Mouse (Mus musculus) midbrain, embryonic 11.5 days (tissue): ENCODE measurements around the gene Ctnnd1. TPM values are rescaled to one million over a fixed set of nuclear protein-coding genes. Genes with fewer than 3 reads are reported as not detected.

Experiments used
- ATAC-seq: fragments of 200-750 bp; cut with Nextera tagmentation; 2 replicates; pipeline ENCODE4 v1.8.0; 2017; ENCODE audit warnings: moderate TSS enrichment, moderate library complexity; ENCODE audit not compliant: low FRiP score
- DNase-seq: peaks from one replicate; pipeline ENCODE4 v3.0.0; 2015; ENCODE audit warnings: low spot score; ENCODE audit errors: missing footprints
- H3K27ac ChIP-seq: fragments of 300-500 bp; sonication (generic); 2 replicates; pipeline ENCODE4 v1.5.1; 2014; ENCODE audit warnings: low read depth, low read length
- H3K27me3 ChIP-seq: fragments of 300-500 bp; sonication (generic); 2 replicates; pipeline ENCODE4 v1.6.1; 2014; ENCODE audit warnings: mild to moderate bottlenecking, low read length, moderate library complexity, mixed read lengths; ENCODE audit not compliant: control insufficient read depth, insufficient read depth
- H3K36me3 ChIP-seq: fragments of 300-500 bp; sonication (generic); 2 replicates; pipeline ENCODE4 v1.6.1; 2014; ENCODE audit warnings: mild to moderate bottlenecking, low read length, moderate library complexity, mixed read lengths; ENCODE audit not compliant: control insufficient read depth, insufficient read depth
- H3K4me1 ChIP-seq: fragments of 300-500 bp; sonication (generic); 2 replicates; pipeline ENCODE4 v1.6.1; 2014; ENCODE audit warnings: low read length; ENCODE audit not compliant: control insufficient read depth, insufficient read depth
- H3K4me2 ChIP-seq: fragments of 300-500 bp; sonication (generic); 2 replicates; pipeline ENCODE4 v1.6.1; 2014; ENCODE audit warnings: mild to moderate bottlenecking, moderate library complexity
- H3K4me3 ChIP-seq: fragments of 300-500 bp; sonication (generic); 2 replicates; pipeline ENCODE4 v1.5.1; 2014; ENCODE audit warnings: low read depth, low read length
- H3K9ac ChIP-seq: fragments of 300-500 bp; sonication (generic); 2 replicates; pipeline ENCODE4 v1.6.1; 2014; ENCODE audit warnings: low read length
- H3K9me3 ChIP-seq: fragments of 300-500 bp; sonication (generic); 2 replicates; pipeline ENCODE4 v1.6.1; 2016; ENCODE audit warnings: low read length; ENCODE audit not compliant: control insufficient read depth
- WGBS: fragments of 180-500 bp; shearing (Covaris S2); extraction: QIAGEN DNeasy Blood & Tissue Kit; methylation state at CpG from one replicate; pipeline ENCODE4 v1.1.7; 2014; 5-methylcytosine and 5-hydroxymethylcytosine counted together
- polyA plus RNA-seq: library from polyadenylated mRNA; unstranded; fragments of >200 nt; fragmentation: Nextera tagmentation; extraction: Ambion mirVana; gene quantifications from 2 replicates; pipeline ENCODE4 v1.2.1, GENCODE M21; 2014

Ctnnd1 gene
- polyA plus RNA-seq, 1 experiment from 2014 or later = 36.8 TPM

GRCm38 (mm10) chr2:84623428-84624119 lies 27.0 kb downstream of the Ctnnd1 start:
- H3K9ac ChIP-seq = no peak overlapping the region
- DNase-seq (no peak), ATAC-seq (no peak)
- no peaks in the 10 kb centered on the region for H3K4me1 ChIP-seq
- no peaks in the 10 kb centered on the region for H3K9me3 ChIP-seq
- H3K36me3 ChIP-seq = peaks cover 4% of the 10 kb centered on the region
- WGBS = 93% methylated on average over 3 of the region's 3 CpGs
- no peak overlapping the region for H3K4me3 ChIP-seq
- H3K27me3 ChIP-seq = no peaks in the 10 kb centered on the region
- H3K4me2 ChIP-seq = no peak overlapping the region
- no peak overlapping the region for H3K27ac ChIP-seq

DNA sequence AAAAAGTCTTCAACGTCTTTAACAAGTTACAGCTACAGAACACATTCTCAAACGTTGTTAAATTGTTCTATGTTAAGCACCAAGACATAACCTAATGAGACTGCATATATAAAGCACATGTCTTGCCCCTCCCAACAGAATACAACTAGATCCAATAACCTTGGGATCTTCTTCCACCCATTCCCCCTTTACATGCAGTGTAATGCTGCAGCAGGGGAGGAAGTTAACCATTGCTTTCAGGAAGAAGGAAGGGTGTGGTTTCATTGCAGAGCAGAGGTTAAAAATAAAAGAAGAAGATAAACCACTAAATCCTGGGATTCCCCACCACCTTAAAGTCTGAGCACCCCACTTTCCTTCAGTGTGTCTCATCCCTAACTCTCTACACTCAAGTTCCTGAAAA lies 27.9 kb downstream of the Ctnnd1 start:
- Histone ChIP-seq H3K4me2 (no peak overlapping the region), H3K27me3 (no peaks in the 10 kb centered on the region), H3K4me1 (no peaks in the 10 kb centered on the region), H3K27ac (no peak overlapping the region), H3K9me3 (no peaks in the 10 kb centered on the region), H3K4me3 (no peak overlapping the region), H3K36me3 (peaks cover 4% of the 10 kb centered on the region), H3K9ac (no peak overlapping the region)
- ATAC-seq = no peak
- 82% methylated on average over 2 of the region's 2 CpGs for WGBS
- no peak for DNase-seq

DNA sequence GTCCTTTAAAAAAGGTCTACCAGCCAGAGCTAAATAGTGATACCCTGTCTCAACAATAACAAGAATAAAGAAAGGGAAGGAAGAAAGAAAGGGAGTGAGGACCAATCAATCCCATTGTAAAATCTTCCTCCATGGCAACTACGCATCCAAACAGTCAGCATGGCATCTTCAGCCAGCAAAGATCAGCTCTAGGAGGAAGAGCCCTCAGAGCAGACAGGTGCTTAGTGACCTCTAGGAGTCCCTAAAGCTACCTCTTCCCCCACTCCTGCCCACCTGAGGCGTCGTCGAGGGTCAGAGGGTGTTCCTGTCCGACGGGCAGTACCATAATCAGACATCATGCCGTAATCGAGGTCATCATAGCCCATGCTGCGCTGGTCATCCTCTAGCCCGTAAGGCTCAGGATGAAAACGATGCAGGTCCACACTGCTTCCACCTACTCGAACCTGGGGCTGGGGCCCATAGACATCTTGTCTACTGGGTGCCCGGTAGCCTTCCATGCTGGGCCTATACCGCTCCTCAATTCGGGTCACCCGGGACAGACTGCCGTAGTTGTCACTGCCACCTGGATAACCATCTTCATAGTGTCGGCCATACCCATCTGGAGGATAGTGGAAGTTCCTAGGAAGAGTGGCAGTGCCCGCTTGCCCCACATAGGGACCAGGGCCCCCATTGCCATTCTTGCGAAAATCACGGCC lies 30.8 kb downstream of the Ctnnd1 start:
- WGBS = 96% methylated on average over 21 of the region's 21 CpGs
- H3K9ac ChIP-seq = no peak overlapping the region
- H3K36me3 ChIP-seq = peaks cover 14% of the 10 kb centered on the region
- no peak overlapping the region for H3K4me3 ChIP-seq
- no peak overlapping the region for H3K4me2 ChIP-seq
- H3K9me3 ChIP-seq = no peaks in the 10 kb centered on the region
- no peaks in the 10 kb centered on the region for H3K4me1 ChIP-seq
- DNase-seq = no peak
- no peak overlapping the region for H3K27ac ChIP-seq
- no peak for ATAC-seq
- no peaks in the 10 kb centered on the region for H3K27me3 ChIP-seq

DNA sequence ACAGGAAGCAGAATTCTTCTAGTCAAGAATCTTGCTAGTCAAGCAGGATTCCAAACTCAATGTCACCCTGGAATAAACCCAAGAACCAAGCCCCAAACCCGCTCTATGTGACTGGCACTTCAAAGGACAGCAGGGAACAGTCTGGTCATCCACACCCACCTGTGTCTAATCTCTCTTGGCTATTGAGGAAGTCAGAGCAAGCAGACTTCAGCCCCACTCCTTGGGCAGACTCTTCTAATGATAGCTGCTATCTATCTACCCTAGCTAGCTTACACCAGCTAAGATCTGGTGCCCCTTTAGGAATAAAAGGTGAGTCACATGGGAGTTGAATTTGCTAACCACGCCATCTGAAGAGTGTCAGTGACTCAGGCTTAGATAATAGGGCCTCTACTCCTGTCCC lies 31.7 kb downstream of the Ctnnd1 start:
- WGBS = 84% methylated on average over 2 of the region's 2 CpGs
- no peaks in the 10 kb centered on the region for H3K27me3 ChIP-seq
- no peak overlapping the region for H3K27ac ChIP-seq
- no peak overlapping the region for H3K9ac ChIP-seq
- H3K4me3 ChIP-seq = no peak overlapping the region
- DNase-seq (no peak), ATAC-seq (no peak)
- H3K36me3 ChIP-seq = peaks cover 15% of the 10 kb centered on the region
- no peaks in the 10 kb centered on the region for H3K4me1 ChIP-seq
- H3K4me2 ChIP-seq = no peak overlapping the region
- H3K9me3 ChIP-seq = no peaks in the 10 kb centered on the region

DNA sequence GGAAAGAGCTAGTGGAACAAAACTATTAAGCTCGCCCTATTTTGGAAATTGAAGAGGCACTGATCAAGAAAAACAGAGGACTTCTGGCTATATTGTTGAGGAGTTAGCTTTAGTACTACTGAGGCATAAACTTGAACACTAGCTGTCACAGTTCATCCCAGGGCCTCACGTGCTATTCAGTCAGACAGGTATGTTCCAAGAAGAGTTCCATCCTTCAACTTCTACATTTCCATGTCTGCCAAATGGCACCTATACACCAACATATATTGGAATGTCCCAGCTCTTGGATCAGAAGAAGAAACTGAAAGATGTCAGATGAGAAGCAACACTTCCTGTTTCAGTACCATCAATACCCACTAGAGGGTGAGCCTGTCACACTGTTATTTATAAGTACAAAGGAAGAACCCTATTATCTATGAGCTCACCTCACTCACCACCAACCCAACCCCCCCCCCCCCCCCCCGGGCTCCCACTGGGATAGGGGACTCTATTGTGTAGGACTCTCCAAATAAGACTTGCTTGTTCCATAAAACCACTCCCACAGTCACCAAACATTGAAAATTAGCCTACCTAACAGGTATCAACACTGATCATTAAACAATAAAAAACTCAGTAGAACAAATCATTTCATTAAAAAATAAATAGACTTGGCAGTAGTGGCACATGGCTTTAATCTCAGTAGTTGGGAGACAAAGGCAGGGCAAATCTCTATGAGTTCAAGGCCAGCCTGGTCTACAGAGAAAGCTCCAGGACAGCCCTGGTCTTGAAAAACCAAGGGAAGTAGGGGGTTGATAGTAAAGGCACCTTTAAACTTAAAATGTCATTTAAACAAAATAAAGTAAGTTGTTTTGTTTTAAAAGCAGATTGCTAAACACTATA lies 32.7 kb downstream of the Ctnnd1 start:
- Histone ChIP-seq H3K4me2 (no peak overlapping the region), H3K4me3 (no peak overlapping the region), H3K36me3 (peaks cover 15% of the 10 kb centered on the region), H3K4me1 (no peaks in the 10 kb centered on the region), H3K9ac (no peak overlapping the region), H3K27ac (no peak overlapping the region), H3K9me3 (no peaks in the 10 kb centered on the region), H3K27me3 (no peaks in the 10 kb centered on the region)
- DNase-seq (peak; percentile 91), ATAC-seq (peak; percentile 79)
- 82% methylated on average over 3 of the region's 3 CpGs for WGBS

GRCm38 (mm10) chr2:84612764-84613163 lies 37.8 kb downstream of the Ctnnd1 start:
- Histone ChIP-seq H3K36me3 (peaks cover 23% of the 10 kb centered on the region), H3K27me3 (no peaks in the 10 kb centered on the region), H3K4me1 (no peaks in the 10 kb centered on the region), H3K9me3 (no peaks in the 10 kb centered on the region), H3K4me3 (no peak overlapping the region), H3K27ac (no peak overlapping the region), H3K4me2 (no peak overlapping the region), H3K9ac (no peak overlapping the region)
- ATAC-seq (no peak), DNase-seq (no peak)
- WGBS = 95% methylated on average over 6 of the region's 6 CpGs

DNA sequence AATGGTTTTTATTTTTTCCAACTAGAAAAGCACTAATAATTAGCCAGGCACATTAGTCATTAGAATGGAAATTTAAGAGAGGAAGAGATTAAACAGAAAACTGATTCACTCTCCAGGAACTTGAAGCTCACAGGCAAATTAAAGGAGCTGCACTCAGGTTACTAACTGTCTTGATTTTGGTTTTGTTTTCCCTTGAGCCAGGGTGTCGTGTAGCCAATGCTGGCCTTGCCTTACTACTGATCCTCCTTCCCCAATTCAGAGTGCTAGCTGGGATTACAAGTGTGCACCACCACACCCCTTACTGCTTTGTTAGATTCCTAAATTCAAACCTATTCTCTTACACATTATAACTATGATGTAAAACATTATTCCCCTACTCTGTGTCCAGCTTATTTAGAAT lies 42.7 kb downstream of the Ctnnd1 start:
- ATAC-seq (no peak), DNase-seq (no peak)
- Histone ChIP-seq H3K4me1 (no peaks in the 10 kb centered on the region), H3K4me3 (no peak overlapping the region), H3K9me3 (no peaks in the 10 kb centered on the region), H3K9ac (no peak overlapping the region), H3K36me3 (peaks cover 17% of the 10 kb centered on the region), H3K27me3 (no peaks in the 10 kb centered on the region), H3K27ac (no peak overlapping the region), H3K4me2 (no peak overlapping the region)
- 90% methylated on average over 1 of the region's 1 CpGs for WGBS

DNA sequence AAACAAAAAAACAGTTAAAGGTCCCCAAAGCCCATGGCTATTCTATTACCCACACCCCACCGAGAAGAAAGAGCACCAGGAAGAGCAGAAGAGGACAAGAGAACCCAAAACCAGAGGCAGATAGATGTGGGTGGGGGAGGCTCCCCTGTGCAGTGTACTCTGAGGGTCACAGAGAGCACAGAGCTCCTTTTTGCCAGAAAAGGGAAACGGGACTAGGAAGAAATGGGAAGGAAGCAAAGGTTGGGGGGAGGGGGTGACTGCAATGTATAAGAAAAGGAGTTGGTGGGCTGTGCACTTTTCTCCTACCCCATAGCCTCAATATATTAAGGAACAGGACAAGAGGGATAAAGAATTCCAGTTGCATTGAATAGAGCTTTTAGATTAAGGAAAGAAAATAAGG lies 49.6 kb downstream of the Ctnnd1 start:
- Histone ChIP-seq H3K36me3 (peaks cover 16% of the 10 kb centered on the region), H3K9ac (no peak overlapping the region), H3K4me2 (no peak overlapping the region), H3K4me1 (no peaks in the 10 kb centered on the region), H3K9me3 (no peaks in the 10 kb centered on the region), H3K4me3 (no peak overlapping the region), H3K27me3 (no peaks in the 10 kb centered on the region), H3K27ac (no peak overlapping the region)
- 78% methylated on average over 2 of the region's 2 CpGs for WGBS
- ATAC-seq (no peak), DNase-seq (no peak)
